Mouse (Mus musculus): ENCODE data around the gene Pfkfb4.

Gene Pfkfb4

GRCm38 (mm10) chr9:108991428-108992084 lies at the start of gene Pfkfb4:
TSS of gene Pfkfb4 (plus strand) at chr9:108991778.
- DNase-seq (ENCODE audit: low spot score): peak; percentile 99

- DNase-seq (ENCODE audit: low spot score): no peak
Observed at GRCm38 (mm10) chr9:108945111-108945510, 46.5 kb upstream of the Pfkfb4 start.

- DNase-seq (ENCODE audit: low spot score): peak; percentile 14
Observed at GRCm38 (mm10) chr9:108945608-108946007, 46.0 kb upstream of the Pfkfb4 start.

- no peak for DNase-seq (ENCODE audit: low spot score)
Observed at GRCm38 (mm10) chr9:108949231-108949966, 42.2 kb upstream of the Pfkfb4 start.

- no peak for DNase-seq (ENCODE audit: low spot score)
Observed at GRCm38 (mm10) chr9:108949967-108950728, 41.4 kb upstream of the Pfkfb4 start.

DNA sequence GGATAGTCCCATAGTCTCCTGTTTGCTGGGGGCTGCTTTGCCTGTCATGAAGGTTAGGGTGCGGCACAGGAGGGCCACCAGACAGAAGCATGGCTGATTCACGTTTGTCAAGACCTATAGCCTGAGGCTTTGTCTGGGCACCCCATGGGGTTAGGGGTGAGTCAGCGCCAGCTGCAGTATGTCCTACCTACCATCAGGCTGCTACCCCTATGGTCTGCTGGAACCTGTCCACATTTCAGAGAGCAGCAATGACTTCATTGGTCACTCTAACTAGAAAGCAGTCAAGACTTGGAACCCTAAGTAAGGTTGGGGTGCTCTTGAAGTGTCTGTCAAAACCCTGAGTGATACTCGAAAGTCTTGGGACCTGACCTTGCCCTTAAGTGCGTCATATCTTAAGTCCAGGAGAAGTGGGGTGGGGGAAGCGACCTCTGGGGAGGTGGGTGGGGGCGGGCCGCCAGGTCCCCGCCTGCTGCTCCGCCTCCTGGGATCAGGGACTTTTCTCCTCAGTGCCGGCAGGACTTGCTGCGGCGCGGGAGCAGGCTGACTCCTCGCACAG lies 38.4 kb upstream of the Pfkfb4 start, which contains the start of gene Col7a1:
TSS of gene Col7a1 (plus strand) at position 506 of the 556 bp plus-strand sequence.
- no peak for DNase-seq (ENCODE audit: low spot score)

DNA sequence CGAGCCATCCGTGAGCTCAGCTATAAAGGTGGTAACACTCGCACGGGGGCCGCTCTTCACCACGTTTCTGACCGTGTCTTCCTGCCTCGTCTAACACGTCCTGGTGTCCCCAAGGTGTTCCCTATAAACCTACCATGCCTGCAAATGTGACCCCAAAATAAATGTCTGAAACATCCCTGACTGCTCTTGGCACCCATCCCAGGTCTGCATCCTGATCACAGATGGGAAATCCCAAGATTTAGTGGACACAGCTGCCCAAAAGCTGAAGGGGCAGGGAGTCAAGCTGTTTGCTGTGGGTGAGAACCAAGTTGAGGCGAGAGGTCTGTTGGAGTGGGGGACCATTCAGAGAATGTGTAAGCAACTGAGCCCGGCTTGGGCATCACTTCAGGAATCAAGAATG lies 36.3 kb upstream of the Pfkfb4 start:
- DNase-seq (ENCODE audit: low spot score): no peak

GRCm38 (mm10) chr9:108955846-108956245 lies 35.7 kb upstream of the Pfkfb4 start:
- DNase-seq (ENCODE audit: low spot score): no peak

DNA sequence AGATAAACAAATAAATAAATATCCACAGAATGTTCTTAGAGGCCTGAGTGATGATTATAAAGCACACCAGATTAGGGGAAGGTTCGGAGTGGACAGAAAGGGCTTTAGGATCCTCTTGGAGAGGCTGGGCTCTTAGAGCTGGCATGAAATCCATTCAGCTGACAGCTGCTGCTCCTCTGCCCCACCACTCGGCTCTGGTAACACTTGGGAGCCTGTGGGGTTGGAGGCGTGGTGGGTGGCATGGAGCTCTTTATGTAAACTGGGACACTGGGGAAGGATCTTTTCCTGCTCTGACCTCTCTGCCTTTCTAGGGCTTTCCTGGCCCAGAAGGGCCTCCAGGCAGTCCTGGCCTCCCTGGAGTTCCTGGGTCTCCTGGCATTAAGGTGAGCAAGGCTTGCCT lies 28.0 kb upstream of the Pfkfb4 start:
- DNase-seq (ENCODE audit: low spot score): no peak

GRCm38 (mm10) chr9:108964338-108964737 lies 27.2 kb upstream of the Pfkfb4 start:
- DNase-seq (ENCODE audit: low spot score): no peak

- no peak for DNase-seq (ENCODE audit: low spot score)
Observed at GRCm38 (mm10) chr9:108970623-108971022, 21.0 kb upstream of the Pfkfb4 start.

DNA sequence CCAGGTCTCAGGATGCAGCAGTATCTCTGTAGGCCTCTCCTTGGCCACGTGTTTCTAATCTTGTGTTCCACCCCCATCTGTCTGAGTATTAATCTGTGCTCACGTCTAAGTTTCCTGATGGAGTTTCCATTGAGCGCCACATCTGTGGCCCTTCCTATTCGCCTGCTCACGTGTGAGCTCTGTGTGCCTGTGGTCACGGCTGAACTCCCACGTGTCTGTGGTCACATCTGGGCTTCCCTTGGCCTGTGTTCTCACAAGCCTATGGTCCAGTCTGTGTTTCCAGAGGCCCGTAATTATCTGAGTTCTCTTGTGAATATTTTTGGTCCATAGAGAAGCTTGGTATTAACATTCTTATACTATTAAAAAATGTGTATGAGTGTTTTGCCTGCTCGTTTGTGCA lies 15.1 kb upstream of the Pfkfb4 start:
- DNase-seq (ENCODE audit: low spot score): no peak

- DNase-seq (ENCODE audit: low spot score): no peak
Observed at GRCm38 (mm10) chr9:108977966-108978365, 13.6 kb upstream of the Pfkfb4 start.

GRCm38 (mm10) chr9:108982498-108982897 lies 9.1 kb upstream of the Pfkfb4 start:
- no peak for DNase-seq (ENCODE audit: low spot score)

GRCm38 (mm10) chr9:108983209-108983608 lies 8.4 kb upstream of the Pfkfb4 start:
- peak; percentile 40 for DNase-seq (ENCODE audit: low spot score)

DNA sequence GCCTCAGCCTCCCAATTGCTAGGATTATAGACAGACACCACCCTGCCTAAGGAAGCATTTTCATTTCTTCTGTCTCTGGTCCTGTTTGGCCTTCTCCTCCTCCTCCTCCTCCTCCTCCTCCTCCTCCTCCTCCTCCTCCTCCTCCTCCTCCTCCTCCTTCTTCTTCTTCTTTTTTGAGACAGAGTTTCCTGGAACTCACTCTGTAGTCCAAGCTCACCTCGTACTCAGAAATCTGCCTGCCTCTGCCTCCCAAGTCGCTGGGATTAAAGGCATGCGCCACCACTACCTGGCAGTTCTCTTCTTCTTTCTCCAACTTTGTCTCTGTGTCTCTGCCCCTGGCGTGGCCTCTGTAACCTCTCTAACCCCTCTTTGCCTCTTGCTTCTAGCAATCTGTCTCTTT lies 5.9 kb upstream of the Pfkfb4 start, which contains the start of gene Ucn2:
TSS of gene Ucn2 (plus strand) at position 301 of the 400 bp plus-strand sequence.
- no peak for DNase-seq (ENCODE audit: low spot score)

GRCm38 (mm10) chr9:108987704-108988350 lies 3.8 kb upstream of the Pfkfb4 start:
- DNase-seq (ENCODE audit: low spot score): no peak

GRCm38 (mm10) chr9:108989802-108990461 lies 1.6 kb upstream of the Pfkfb4 start:
- no peak for DNase-seq (ENCODE audit: low spot score)

DNA sequence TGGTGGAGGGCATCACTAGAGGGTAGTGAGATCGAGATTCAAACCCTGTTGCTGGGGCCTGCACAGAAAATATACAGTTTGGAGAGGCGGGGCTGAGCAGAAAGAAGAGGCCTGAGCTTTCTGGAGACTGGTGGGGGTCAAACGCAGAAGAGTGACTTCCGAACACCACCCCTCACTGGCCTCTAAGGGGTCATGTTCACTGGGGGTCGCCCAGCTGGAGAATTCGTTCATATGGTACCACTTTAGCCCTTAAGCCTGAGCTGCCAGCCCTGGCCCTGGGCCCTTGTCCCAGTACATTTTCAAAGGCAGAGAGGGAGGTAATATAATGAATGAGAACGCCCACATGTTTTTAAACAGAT lies 1.1 kb upstream of the Pfkfb4 start:
- no peak for DNase-seq (ENCODE audit: low spot score)

DNA sequence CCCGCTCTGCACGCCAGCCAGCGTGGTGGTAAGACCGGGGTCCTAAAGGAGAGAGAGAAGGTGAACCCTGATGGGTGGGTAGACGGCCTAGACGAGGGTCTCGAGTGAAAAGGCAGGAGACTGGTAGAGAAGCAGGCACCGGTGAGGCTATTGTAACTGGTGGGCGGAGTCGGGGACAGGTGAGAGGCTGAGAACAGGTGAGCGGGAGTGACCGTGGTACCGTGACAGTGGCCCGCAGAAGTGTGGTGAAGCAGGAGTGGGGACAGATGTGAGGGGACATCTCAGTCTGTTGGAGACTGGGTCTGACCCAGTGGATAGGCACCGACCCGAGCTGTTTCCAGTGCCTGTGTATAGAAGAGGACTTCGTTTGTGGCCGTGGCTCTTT lies 499 bp downstream of the Pfkfb4 start:
- DNase-seq (ENCODE audit: low spot score): no peak

DNA sequence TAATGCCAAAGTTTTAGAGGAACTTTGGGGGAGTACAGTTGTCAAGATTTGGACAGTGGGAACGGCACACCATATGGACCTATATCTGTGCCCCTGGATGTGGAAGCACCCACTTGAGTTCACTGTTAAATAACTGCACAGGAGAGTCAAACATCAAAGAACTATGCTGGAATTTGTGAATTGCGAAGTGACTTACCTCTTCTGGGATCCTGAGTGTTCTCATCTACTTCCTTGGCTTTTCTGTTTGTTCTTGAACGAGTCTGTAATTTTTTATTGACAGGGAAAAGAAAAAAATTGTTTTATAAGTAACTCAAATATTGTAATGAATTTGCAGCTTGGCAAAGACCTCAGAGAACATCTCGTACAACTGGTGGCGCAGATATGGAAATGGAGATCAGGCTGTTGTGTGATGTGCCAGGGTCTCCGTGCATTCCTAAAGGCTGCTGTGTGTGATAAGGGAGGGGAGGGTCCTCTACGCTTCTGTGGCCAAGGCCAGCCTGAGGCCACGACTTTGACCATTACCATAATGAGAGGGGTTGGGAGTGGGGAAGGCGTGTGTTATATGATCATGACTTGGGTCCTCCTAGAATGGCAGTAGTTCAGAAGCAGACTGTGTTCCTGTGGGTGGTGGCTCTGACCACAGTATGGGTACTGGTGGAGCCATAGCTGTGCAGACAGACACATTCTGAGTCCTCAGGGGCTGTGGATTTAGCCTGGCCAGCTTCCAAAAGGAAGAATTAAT lies 1.2 kb downstream of the Pfkfb4 start:
- DNase-seq (ENCODE audit: low spot score): no peak

Data from c-Kit-positive CD71-positive TER-119-positive erythroid progenitor cells, embryonic 14.5 days (primary cell).